Mouse (Mus musculus) limb, embryonic 10.5 days (tissue): ENCODE data around the gene Lmx1a. TPM values are rescaled to one million over a fixed set of nuclear protein-coding genes. Genes with fewer than 3 reads are reported as not detected.
A peak's percentile ranks its signal among the peaks of the same experiment; 100 is the strongest.

Source experiments
- DNase-seq: peaks from one replicate; pipeline ENCODE4 v3.0.0-alpha.2; 2017; ENCODE audit warnings: low spot score
- H3K27ac ChIP-seq: fragments of 300-500 bp; sonication (generic); 2 replicates; pipeline ENCODE4 v1.5.1; 2016; ENCODE audit warnings: mild to moderate bottlenecking
- H3K27me3 ChIP-seq: fragments of 300-500 bp; sonication (generic); 2 replicates; pipeline ENCODE4 v1.6.1; 2016; ENCODE audit warnings: low read depth, mild to moderate bottlenecking; ENCODE audit not compliant: poor library complexity, severe bottlenecking
- H3K36me3 ChIP-seq: fragments of 300-500 bp; sonication (generic); 2 replicates; pipeline ENCODE4 v1.6.1; 2016; ENCODE audit warnings: mild to moderate bottlenecking, moderate library complexity
- H3K4me1 ChIP-seq: fragments of 300-500 bp; sonication (generic); 2 replicates; pipeline ENCODE4 v1.6.1; 2016
- H3K4me3 ChIP-seq: fragments of 300-500 bp; sonication (generic); 2 replicates; pipeline ENCODE4 v1.5.1; 2016; ENCODE audit warnings: mild to moderate bottlenecking, moderate library complexity
- H3K9me3 ChIP-seq: fragments of 300-500 bp; sonication (generic); replicated peaks from 2 replicates; pipeline ENCODE4 v1.6.1; 2016; ENCODE audit warnings: mild to moderate bottlenecking
- WGBS: fragments of 180-500 bp; shearing (Covaris S2); methylation state at CpG from one replicate; pipeline ENCODE4 v1.1.7; 2016; 5-methylcytosine and 5-hydroxymethylcytosine counted together
- polyA plus RNA-seq: library from polyadenylated mRNA; unstranded; fragments of >200 nt; fragmentation: Nextera tagmentation; extraction: Ambion mirVana; gene quantifications from 2 replicates; pipeline ENCODE4 v1.2.1, GENCODE M21; 2016

Gene Lmx1a
- polyA plus RNA-seq, 1 experiment from 2014 or later: 1.2 TPM

- DNase-seq: peak; percentile 76
- peaks cover 29% of the 10 kb centered on the region for H3K4me1 ChIP-seq
- no peaks in the 10 kb centered on the region for H3K9me3 ChIP-seq
- peak overlapping the region; percentile 62 for H3K4me3 ChIP-seq
- peak overlapping the region; percentile 56 for H3K27ac ChIP-seq
- H3K27me3 ChIP-seq: peaks cover 82% of the 10 kb centered on the region
- no peaks in the 10 kb centered on the region for H3K36me3 ChIP-seq
- WGBS: under 1% methylated on average over 98 of the region's 98 CpGs
Measured at GRCm38 (mm10) chr1:167688347-167689231, 448 bp upstream of the Lmx1a start.

GRCm38 (mm10) chr1:167689262-167690137 lies 463 bp downstream of the Lmx1a start:
- H3K27me3 ChIP-seq: peaks cover 91% of the 10 kb centered on the region

GRCm38 (mm10) chr1:167690138-167690710 lies 1.2 kb downstream of the Lmx1a start:
- WGBS: 2% methylated on average over 17 of the region's 17 CpGs
- peaks cover 29% of the 10 kb centered on the region for H3K4me1 ChIP-seq
- peak; percentile 62 for DNase-seq
- no peaks in the 10 kb centered on the region for H3K36me3 ChIP-seq
- peaks cover 99% of the 10 kb centered on the region for H3K27me3 ChIP-seq
- no peak overlapping the region for H3K4me3 ChIP-seq
- H3K9me3 ChIP-seq: no peaks in the 10 kb centered on the region
- H3K27ac ChIP-seq: no peak overlapping the region

More at GRCm38 (mm10) chr1:167689262-167690137, 463 bp downstream of the Lmx1a start:
- Histone ChIP-seq H3K4me3 (peak overlapping the region; percentile 62), H3K9me3 (no peaks in the 10 kb centered on the region), H3K4me1 (peaks cover 29% of the 10 kb centered on the region), H3K36me3 (no peaks in the 10 kb centered on the region), H3K27ac (no peak overlapping the region)
- peak; percentile 50 for DNase-seq
- under 1% methylated on average over 36 of the region's 36 CpGs for WGBS

- Histone ChIP-seq H3K4me1 (peaks cover 29% of the 10 kb centered on the region), H3K9me3 (no peaks in the 10 kb centered on the region), H3K4me3 (no peak overlapping the region), H3K27ac (no peak overlapping the region), H3K36me3 (no peaks in the 10 kb centered on the region), H3K27me3 (peaks cover 100% of the 10 kb centered on the region)
- peak; percentile 52 for DNase-seq
- WGBS: 2% methylated on average over 21 of the region's 21 CpGs
Measured at GRCm38 (mm10) chr1:167690716-167691550, 1.9 kb downstream of the Lmx1a start.

GRCm38 (mm10) chr1:167691911-167692682 lies 3.1 kb downstream of the Lmx1a start:
- Histone ChIP-seq H3K4me3 (peak overlapping the region; percentile 23), H3K27me3 (peaks cover 100% of the 10 kb centered on the region), H3K9me3 (no peaks in the 10 kb centered on the region), H3K4me1 (peaks cover 29% of the 10 kb centered on the region), H3K36me3 (no peaks in the 10 kb centered on the region), H3K27ac (no peak overlapping the region)
- DNase-seq: peak; percentile 76
- under 1% methylated on average over 44 of the region's 44 CpGs for WGBS

- Histone ChIP-seq H3K4me3 (no peak overlapping the region), H3K9me3 (no peaks in the 10 kb centered on the region), H3K36me3 (no peaks in the 10 kb centered on the region), H3K4me1 (peaks cover 29% of the 10 kb centered on the region), H3K27me3 (peaks cover 99% of the 10 kb centered on the region), H3K27ac (no peak overlapping the region)
- whole genome bisulfite sequencing: under 1% methylated on average over 7 of the region's 7 CpGs
- no peak for DNase-seq
Measured at GRCm38 (mm10) chr1:167692683-167693045, 3.6 kb downstream of the Lmx1a start.

- no peak overlapping the region for H3K4me3 ChIP-seq
- no peak for DNase-seq
- 5% methylated on average over 9 of the region's 9 CpGs for WGBS
Measured at GRCm38 (mm10) chr1:167693499-167694240, 4.6 kb downstream of the Lmx1a start.

GRCm38 (mm10) chr1:167694731-167695130 lies 5.7 kb downstream of the Lmx1a start:
- H3K36me3 ChIP-seq: no peaks in the 10 kb centered on the region
- no peak for DNase-seq
- H3K27ac ChIP-seq: no peak overlapping the region
- H3K27me3 ChIP-seq: peaks cover 99% of the 10 kb centered on the region
- no peak overlapping the region for H3K4me3 ChIP-seq
- 20% methylated on average over 3 of the region's 3 CpGs for WGBS
- H3K9me3 ChIP-seq: no peaks in the 10 kb centered on the region
- H3K4me1 ChIP-seq: peaks cover 13% of the 10 kb centered on the region

More at GRCm38 (mm10) chr1:167693499-167694240, 4.6 kb downstream of the Lmx1a start:
- H3K4me1 ChIP-seq: peaks cover 21% of the 10 kb centered on the region
- no peaks in the 10 kb centered on the region for H3K36me3 ChIP-seq
- H3K27me3 ChIP-seq: peaks cover 99% of the 10 kb centered on the region
- no peaks in the 10 kb centered on the region for H3K9me3 ChIP-seq
- no peak overlapping the region for H3K27ac ChIP-seq

GRCm38 (mm10) chr1:167695910-167696459 lies 6.9 kb downstream of the Lmx1a start:
- no peak overlapping the region for H3K27ac ChIP-seq
- no peaks in the 10 kb centered on the region for H3K36me3 ChIP-seq
- DNase-seq: peak; percentile 27
- H3K4me1 ChIP-seq: peaks cover 10% of the 10 kb centered on the region
- H3K9me3 ChIP-seq: no peaks in the 10 kb centered on the region
- H3K4me3 ChIP-seq: no peak overlapping the region
- WGBS: 35% methylated on average over 11 of the region's 11 CpGs
- H3K27me3 ChIP-seq: peaks cover 99% of the 10 kb centered on the region

- Histone ChIP-seq H3K27ac (no peak overlapping the region), H3K4me1 (no peaks in the 10 kb centered on the region), H3K36me3 (no peaks in the 10 kb centered on the region), H3K27me3 (peaks cover 67% of the 10 kb centered on the region), H3K4me3 (no peak overlapping the region), H3K9me3 (no peaks in the 10 kb centered on the region)
- WGBS: 73% methylated on average over 6 of the region's 6 CpGs
- no peak for DNase-seq
Measured at GRCm38 (mm10) chr1:167699706-167700105, 10.7 kb downstream of the Lmx1a start.

GRCm38 (mm10) chr1:167700221-167700620 lies 11.2 kb downstream of the Lmx1a start:
- Histone ChIP-seq H3K27ac (no peak overlapping the region), H3K27me3 (peaks cover 62% of the 10 kb centered on the region), H3K36me3 (no peaks in the 10 kb centered on the region), H3K9me3 (no peaks in the 10 kb centered on the region), H3K4me1 (no peaks in the 10 kb centered on the region), H3K4me3 (no peak overlapping the region)
- WGBS: 23% methylated on average over 7 of the region's 7 CpGs
- no peak for DNase-seq
